Mouse (Mus musculus) liver, embryonic 16.5 days (tissue): ENCODE results near the gene Esrp2. TPM values are rescaled to one million over a fixed set of nuclear protein-coding genes. Genes with fewer than 3 reads are reported as not detected.
A peak's percentile ranks its signal among the peaks of the same experiment; 100 is the strongest.

Source experiments
- ATAC-seq: fragments of 200-750 bp; cut with Nextera tagmentation; 2 replicates; pipeline ENCODE4 v1.8.0; 2017; ENCODE audit warnings: low read depth, mild to moderate bottlenecking, moderate number of reproducible peaks, moderate library complexity
- H3K27ac ChIP-seq: fragments of 300-500 bp; sonication (generic); 2 replicates; pipeline ENCODE4 v1.5.1; 2014; ENCODE audit warnings: mild to moderate bottlenecking, low read length
- H3K27me3 ChIP-seq: fragments of 300-500 bp; sonication (generic); 2 replicates; pipeline ENCODE4 v1.6.1; 2014; ENCODE audit warnings: low read depth, low read length, mixed read lengths; ENCODE audit not compliant: control insufficient read depth, insufficient read depth
- H3K36me3 ChIP-seq: fragments of 300-500 bp; sonication (generic); 2 replicates; pipeline ENCODE4 v1.6.1; 2014; ENCODE audit warnings: mild to moderate bottlenecking; ENCODE audit not compliant: control insufficient read depth, insufficient read depth
- H3K4me1 ChIP-seq: fragments of 300-500 bp; sonication (generic); 2 replicates; pipeline ENCODE4 v1.6.1; 2014; ENCODE audit warnings: low read depth, low read length, mixed read lengths; ENCODE audit not compliant: control insufficient read depth
- H3K4me2 ChIP-seq: fragments of 300-500 bp; sonication (generic); 2 replicates; pipeline ENCODE4 v1.6.1; 2014; ENCODE audit warnings: low read depth, low read length, mixed read lengths
- H3K4me3 ChIP-seq: fragments of 300-500 bp; sonication (generic); 2 replicates; pipeline ENCODE4 v1.5.1; 2014; ENCODE audit warnings: low read depth, mild to moderate bottlenecking, low read length
- H3K9ac ChIP-seq: fragments of 300-500 bp; sonication (generic); 2 replicates; pipeline ENCODE4 v1.6.1; 2014; ENCODE audit warnings: low read depth, low read length
- H3K9me3 ChIP-seq: fragments of 300-500 bp; sonication (generic); replicated peaks from 2 replicates; pipeline ENCODE4 v1.6.1; 2016; ENCODE audit warnings: low read length; ENCODE audit not compliant: control insufficient read depth
- WGBS: fragments of 180-500 bp; shearing (Covaris S2); extraction: QIAGEN DNeasy Blood & Tissue Kit; methylation state at CpG from one replicate; pipeline ENCODE4 v1.1.7; 2014; ENCODE audit not compliant: insufficient replicate concordance; 5-methylcytosine and 5-hydroxymethylcytosine counted together
- polyA plus RNA-seq: library from polyadenylated mRNA; unstranded; fragments of >200 nt; fragmentation: Nextera tagmentation; extraction: Ambion mirVana; gene quantifications from 2 replicates; pipeline ENCODE4 v1.2.1, GENCODE M21; 2015

Gene Esrp2
- polyA plus RNA-seq, 1 experiment from 2014 or later: 20.1 TPM

GRCm38 (mm10) chr8:106150653-106151000, 13.9 kb upstream of the Esrp2 start:
- H3K27me3 ChIP-seq: no peaks in the 10 kb centered on the region
- peak overlapping the region; percentile 80 for H3K4me2 ChIP-seq
- H3K9me3 ChIP-seq: no peaks in the 10 kb centered on the region
- H3K4me3 ChIP-seq: peak overlapping the region; percentile 72
- peaks cover 15% of the 10 kb centered on the region for H3K4me1 ChIP-seq
- peak; percentile 14; the same call in 1 of the 2 replicates for ATAC-seq
- 15% methylated on average over 8 of the region's 8 CpGs for WGBS
- peak overlapping the region; percentile 25; the same call in 1 of the 2 replicates for H3K27ac ChIP-seq
- H3K36me3 ChIP-seq: no peaks in the 10 kb centered on the region
- peak overlapping the region; percentile 62 for H3K9ac ChIP-seq

- Histone ChIP-seq H3K4me1 (peaks cover 15% of the 10 kb centered on the region), H3K9me3 (no peaks in the 10 kb centered on the region), H3K27ac (peak within 1 kb of the TSS; percentile 58), H3K4me2 (peak within 1 kb of the TSS; percentile 80), H3K36me3 (no peaks in the 10 kb centered on the region), H3K4me3 (peak within 1 kb of the TSS; percentile 72), H3K9ac (peak within 1 kb of the TSS; percentile 62), H3K27me3 (no peaks in the 10 kb centered on the region)
- peak; percentile 96 for ATAC-seq
- under 1% methylated on average over 38 of the region's 38 CpGs for WGBS
Measured at GRCm38 (mm10) chr8:106149801-106150652, 13.3 kb upstream of the Esrp2 start, which contains the start of gene Pla2g15. TSS of gene Pla2g15 (plus strand) at chr8:106150399.

GRCm38 (mm10) chr8:106149025-106149424, 12.3 kb upstream of the Esrp2 start:
- H3K4me2 ChIP-seq: no peak overlapping the region
- H3K36me3 ChIP-seq: no peaks in the 10 kb centered on the region
- no peak overlapping the region for H3K9ac ChIP-seq
- no peak overlapping the region for H3K4me3 ChIP-seq
- H3K9me3 ChIP-seq: no peaks in the 10 kb centered on the region
- WGBS: 72% methylated on average over 6 of the region's 6 CpGs
- ATAC-seq: no peak
- peak overlapping the region; percentile 15; the same call in 1 of the 2 replicates for H3K27ac ChIP-seq
- H3K27me3 ChIP-seq: no peaks in the 10 kb centered on the region
- H3K4me1 ChIP-seq: peaks cover 15% of the 10 kb centered on the region

GRCm38 (mm10) chr8:106147868-106148565, 11.2 kb upstream of the Esrp2 start:
- Histone ChIP-seq H3K9ac (no peak overlapping the region), H3K9me3 (no peaks in the 10 kb centered on the region), H3K4me3 (no peak overlapping the region), H3K27ac (no peak overlapping the region), H3K4me2 (no peak overlapping the region), H3K27me3 (no peaks in the 10 kb centered on the region), H3K4me1 (peaks cover 9% of the 10 kb centered on the region), H3K36me3 (no peaks in the 10 kb centered on the region)
- WGBS: 69% methylated on average over 6 of the region's 6 CpGs
- ATAC-seq: no peak

- H3K9me3 ChIP-seq: no peaks in the 10 kb centered on the region
- no peak for ATAC-seq
- 56% methylated on average over 4 of the region's 4 CpGs for WGBS
Measured at GRCm38 (mm10) chr8:106146014-106146413, 9.2 kb upstream of the Esrp2 start.

GRCm38 (mm10) chr8:106145331-106145730, 8.6 kb upstream of the Esrp2 start:
- no peak overlapping the region for H3K27ac ChIP-seq
- H3K4me2 ChIP-seq: no peak overlapping the region
- no peaks in the 10 kb centered on the region for H3K36me3 ChIP-seq
- 69% methylated on average over 2 of the region's 2 CpGs for WGBS
- no peak for ATAC-seq
- peaks cover under 1% of the 10 kb centered on the region for H3K4me1 ChIP-seq
- no peak overlapping the region for H3K4me3 ChIP-seq
- no peak overlapping the region for H3K9ac ChIP-seq
- H3K9me3 ChIP-seq: no peaks in the 10 kb centered on the region
- H3K27me3 ChIP-seq: no peaks in the 10 kb centered on the region

More at GRCm38 (mm10) chr8:106146014-106146413, 9.2 kb upstream of the Esrp2 start:
- H3K4me1 ChIP-seq: peaks cover 7% of the 10 kb centered on the region
- H3K36me3 ChIP-seq: no peaks in the 10 kb centered on the region
- no peak overlapping the region for H3K9ac ChIP-seq
- no peaks in the 10 kb centered on the region for H3K27me3 ChIP-seq
- no peak overlapping the region for H3K4me3 ChIP-seq
- H3K27ac ChIP-seq: no peak overlapping the region
- no peak overlapping the region for H3K4me2 ChIP-seq

GRCm38 (mm10) chr8:106140769-106141168, 4.0 kb upstream of the Esrp2 start:
- ATAC-seq: no peak
- Histone ChIP-seq H3K4me3 (no peak overlapping the region), H3K27ac (no peak overlapping the region), H3K9me3 (no peaks in the 10 kb centered on the region), H3K36me3 (no peaks in the 10 kb centered on the region), H3K9ac (no peak overlapping the region), H3K4me1 (peaks cover 5% of the 10 kb centered on the region), H3K27me3 (peaks cover 39% of the 10 kb centered on the region), H3K4me2 (no peak overlapping the region)
- WGBS: 11% methylated on average over 13 of the region's 13 CpGs

- H3K9me3 ChIP-seq: no peaks in the 10 kb centered on the region
- H3K4me3 ChIP-seq: no peak overlapping the region
- H3K27me3 ChIP-seq: peaks cover 44% of the 10 kb centered on the region
- no peaks in the 10 kb centered on the region for H3K36me3 ChIP-seq
- H3K27ac ChIP-seq: no peak overlapping the region
- ATAC-seq: no peak
- 53% methylated on average over 5 of the region's 5 CpGs for WGBS
- H3K4me2 ChIP-seq: no peak overlapping the region
- H3K4me1 ChIP-seq: peaks cover 5% of the 10 kb centered on the region
- no peak overlapping the region for H3K9ac ChIP-seq
Measured at GRCm38 (mm10) chr8:106140191-106140590, 3.4 kb upstream of the Esrp2 start.

GRCm38 (mm10) chr8:106138616-106139015, 1.8 kb upstream of the Esrp2 start:
- H3K9ac ChIP-seq: peak overlapping the region; percentile 3; the same call in 1 of the 2 replicates
- peaks cover 5% of the 10 kb centered on the region for H3K4me1 ChIP-seq
- ATAC-seq: no peak
- WGBS: 19% methylated on average over 7 of the region's 7 CpGs
- peak overlapping the region; percentile 60 for H3K4me3 ChIP-seq
- no peaks in the 10 kb centered on the region for H3K36me3 ChIP-seq
- H3K9me3 ChIP-seq: no peaks in the 10 kb centered on the region
- H3K27me3 ChIP-seq: peaks cover 60% of the 10 kb centered on the region
- peak overlapping the region; percentile 50 for H3K4me2 ChIP-seq
- peak overlapping the region; percentile 36 for H3K27ac ChIP-seq
